Mouse (Mus musculus) liver, embryonic 16.5 days (tissue): ENCODE data around the gene 1810062G17Rik. TPM values are rescaled to one million over a fixed set of nuclear protein-coding genes. Genes with fewer than 3 reads are reported as not detected.

ENCODE experiments used
- ATAC-seq: fragments of 200-750 bp; cut with Nextera tagmentation; 2 replicates; pipeline ENCODE4 v1.8.0; 2017; ENCODE audit warnings: low read depth, mild to moderate bottlenecking, moderate number of reproducible peaks, moderate library complexity
- H3K27ac ChIP-seq: fragments of 300-500 bp; sonication (generic); 2 replicates; pipeline ENCODE4 v1.5.1; 2014; ENCODE audit warnings: mild to moderate bottlenecking, low read length
- H3K27me3 ChIP-seq: fragments of 300-500 bp; sonication (generic); 2 replicates; pipeline ENCODE4 v1.6.1; 2014; ENCODE audit warnings: low read depth, low read length, mixed read lengths; ENCODE audit not compliant: control insufficient read depth, insufficient read depth
- H3K36me3 ChIP-seq: fragments of 300-500 bp; sonication (generic); 2 replicates; pipeline ENCODE4 v1.6.1; 2014; ENCODE audit warnings: mild to moderate bottlenecking; ENCODE audit not compliant: control insufficient read depth, insufficient read depth
- H3K4me1 ChIP-seq: fragments of 300-500 bp; sonication (generic); 2 replicates; pipeline ENCODE4 v1.6.1; 2014; ENCODE audit warnings: low read depth, low read length, mixed read lengths; ENCODE audit not compliant: control insufficient read depth
- H3K4me2 ChIP-seq: fragments of 300-500 bp; sonication (generic); 2 replicates; pipeline ENCODE4 v1.6.1; 2014; ENCODE audit warnings: low read depth, low read length, mixed read lengths
- H3K4me3 ChIP-seq: fragments of 300-500 bp; sonication (generic); 2 replicates; pipeline ENCODE4 v1.5.1; 2014; ENCODE audit warnings: low read depth, mild to moderate bottlenecking, low read length
- H3K9ac ChIP-seq: fragments of 300-500 bp; sonication (generic); 2 replicates; pipeline ENCODE4 v1.6.1; 2014; ENCODE audit warnings: low read depth, low read length
- H3K9me3 ChIP-seq: fragments of 300-500 bp; sonication (generic); replicated peaks from 2 replicates; pipeline ENCODE4 v1.6.1; 2016; ENCODE audit warnings: low read length; ENCODE audit not compliant: control insufficient read depth
- WGBS: fragments of 180-500 bp; shearing (Covaris S2); extraction: QIAGEN DNeasy Blood & Tissue Kit; methylation state at CpG from one replicate; pipeline ENCODE4 v1.1.7; 2014; ENCODE audit not compliant: insufficient replicate concordance; 5-methylcytosine and 5-hydroxymethylcytosine counted together
- polyA plus RNA-seq: library from polyadenylated mRNA; unstranded; fragments of >200 nt; fragmentation: Nextera tagmentation; extraction: Ambion mirVana; gene quantifications from 2 replicates; pipeline ENCODE4 v1.2.1, GENCODE M21; 2015

1810062G17Rik gene
- polyA plus RNA-seq, 1 experiment from 2014 or later: 1.1 TPM

GRCm38 (mm10) chr3:36505809-36506735, 30.3 kb downstream of the 1810062G17Rik start:
- Histone ChIP-seq H3K4me2 (no peak overlapping the region), H3K27ac (no peak overlapping the region), H3K9me3 (no peaks in the 10 kb centered on the region), H3K36me3 (no peaks in the 10 kb centered on the region), H3K4me3 (no peak overlapping the region), H3K4me1 (no peaks in the 10 kb centered on the region), H3K27me3 (no peaks in the 10 kb centered on the region), H3K9ac (no peak overlapping the region)
- no peak for ATAC-seq
- WGBS: 53% methylated on average over 10 of the region's 10 CpGs

- Histone ChIP-seq H3K4me1 (no peaks in the 10 kb centered on the region), H3K4me2 (no peak overlapping the region), H3K9ac (no peak overlapping the region), H3K36me3 (no peaks in the 10 kb centered on the region), H3K4me3 (no peak overlapping the region), H3K27me3 (no peaks in the 10 kb centered on the region), H3K27ac (no peak overlapping the region), H3K9me3 (no peaks in the 10 kb centered on the region)
- WGBS: 68% methylated on average over 6 of the region's 6 CpGs
- no peak for ATAC-seq
Measured at GRCm38 (mm10) chr3:36511491-36511890, 35.8 kb downstream of the 1810062G17Rik start.

- H3K4me3 ChIP-seq: no peak overlapping the region
- WGBS: 65% methylated on average over 9 of the region's 9 CpGs
- no peak overlapping the region for H3K4me2 ChIP-seq
- H3K9me3 ChIP-seq: no peaks in the 10 kb centered on the region
- H3K27ac ChIP-seq: no peak overlapping the region
- H3K27me3 ChIP-seq: peaks cover 12% of the 10 kb centered on the region
- H3K36me3 ChIP-seq: no peaks in the 10 kb centered on the region
- no peak overlapping the region for H3K9ac ChIP-seq
- no peak for ATAC-seq
- H3K4me1 ChIP-seq: no peaks in the 10 kb centered on the region
Measured at GRCm38 (mm10) chr3:36516196-36516595, 40.5 kb downstream of the 1810062G17Rik start.

GRCm38 (mm10) chr3:36521073-36522060, 45.6 kb downstream of the 1810062G17Rik start, which contains the start of gene Gm11549:
Gene Gm11549 (minus strand): TSS chr3:36521813.
- peaks cover 27% of the 10 kb centered on the region for H3K27me3 ChIP-seq
- peak within 1 kb of the TSS; percentile 46 for H3K4me3 ChIP-seq
- no peak for ATAC-seq
- H3K9me3 ChIP-seq: no peaks in the 10 kb centered on the region
- H3K4me1 ChIP-seq: no peaks in the 10 kb centered on the region
- no peak within 1 kb of the TSS for H3K9ac ChIP-seq
- no peak within 1 kb of the TSS for H3K27ac ChIP-seq
- 1% methylated on average over 51 of the region's 51 CpGs for WGBS
- H3K36me3 ChIP-seq: no peaks in the 10 kb centered on the region
- peak within 1 kb of the TSS; percentile 57 for H3K4me2 ChIP-seq

DNA sequence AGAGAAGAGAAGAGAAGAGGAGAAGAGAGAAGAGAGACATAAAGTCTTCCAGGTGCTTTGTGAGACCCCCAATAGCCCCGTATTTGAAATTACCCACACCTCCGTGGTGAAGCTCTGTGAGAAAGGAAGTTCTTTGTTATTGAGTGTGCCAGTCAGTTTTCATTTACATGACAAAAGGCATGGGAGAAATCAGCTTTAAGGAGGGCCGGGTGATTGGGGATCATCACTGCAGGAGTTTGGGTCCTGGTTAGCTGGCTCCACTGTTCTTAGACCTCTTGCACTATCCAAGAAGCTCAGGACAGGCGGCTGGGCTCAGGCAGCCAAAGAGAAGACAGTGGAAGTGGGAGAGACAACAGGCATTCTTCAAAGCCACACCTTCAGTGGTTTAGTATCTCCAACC, 46.4 kb downstream of the 1810062G17Rik start:
- WGBS: 16% methylated on average over 4 of the region's 4 CpGs
- H3K27me3 ChIP-seq: peaks cover 27% of the 10 kb centered on the region
- no peaks in the 10 kb centered on the region for H3K4me1 ChIP-seq
- ATAC-seq: no peak
- no peak overlapping the region for H3K4me2 ChIP-seq
- no peak overlapping the region for H3K4me3 ChIP-seq
- no peaks in the 10 kb centered on the region for H3K36me3 ChIP-seq
- H3K9me3 ChIP-seq: no peaks in the 10 kb centered on the region
- H3K9ac ChIP-seq: no peak overlapping the region
- H3K27ac ChIP-seq: no peak overlapping the region

GRCm38 (mm10) chr3:36524466-36524865, 48.7 kb downstream of the 1810062G17Rik start:
- Histone ChIP-seq H3K4me3 (no peak overlapping the region), H3K9ac (no peak overlapping the region), H3K9me3 (no peaks in the 10 kb centered on the region), H3K4me1 (no peaks in the 10 kb centered on the region), H3K4me2 (no peak overlapping the region), H3K27me3 (peaks cover 27% of the 10 kb centered on the region), H3K27ac (no peak overlapping the region), H3K36me3 (no peaks in the 10 kb centered on the region)
- WGBS: 52% methylated on average over 3 of the region's 3 CpGs
- ATAC-seq: no peak

GRCm38 (mm10) chr3:36530345-36530744, 54.6 kb downstream of the 1810062G17Rik start:
- Histone ChIP-seq H3K4me1 (peaks cover 2% of the 10 kb centered on the region; the same call in 1 of the 2 replicates), H3K4me3 (no peak overlapping the region), H3K9me3 (no peaks in the 10 kb centered on the region), H3K9ac (no peak overlapping the region), H3K4me2 (no peak overlapping the region), H3K27ac (no peak overlapping the region), H3K27me3 (0 out of 2 replicates have a peak, but pooled peaks cover 3% of the 10 kb centered on the region), H3K36me3 (no peaks in the 10 kb centered on the region)
- ATAC-seq: no peak
- WGBS: 66% methylated on average over 6 of the region's 6 CpGs

GRCm38 (mm10) chr3:36530781-36531180, 55.0 kb downstream of the 1810062G17Rik start:
- H3K36me3 ChIP-seq: no peaks in the 10 kb centered on the region
- H3K4me2 ChIP-seq: no peak overlapping the region
- H3K4me3 ChIP-seq: no peak overlapping the region
- no peak overlapping the region for H3K27ac ChIP-seq
- no peak overlapping the region for H3K9ac ChIP-seq
- no peaks in the 10 kb centered on the region for H3K9me3 ChIP-seq
- no peak for ATAC-seq
- WGBS: 63% methylated on average over 5 of the region's 5 CpGs
- H3K4me1 ChIP-seq: peaks cover 2% of the 10 kb centered on the region; the same call in 1 of the 2 replicates
- H3K27me3 ChIP-seq: 0 out of 2 replicates have a peak, but pooled peaks cover 3% of the 10 kb centered on the region
